Mouse (Mus musculus) lung, embryonic 16.5 days (tissue): ENCODE data around the gene 1700037C18Rik. TPM values are rescaled to one million over a fixed set of nuclear protein-coding genes. Genes with fewer than 3 reads are reported as not detected.

Experiments
- ATAC-seq: fragments of 200-750 bp; cut with Nextera tagmentation; 2 replicates; pipeline ENCODE4 v1.8.0; 2017; ENCODE audit warnings: low read depth, mild to moderate bottlenecking, moderate library complexity
- H3K27ac ChIP-seq: fragments of 300-500 bp; sonication (generic); 2 replicates; pipeline ENCODE4 v1.5.1; 2014; ENCODE audit warnings: mild to moderate bottlenecking, control low read depth, low read length
- H3K27me3 ChIP-seq: fragments of 300-500 bp; sonication (generic); 2 replicates; pipeline ENCODE4 v1.6.1; 2014; ENCODE audit warnings: low read depth, low read length, mixed read lengths; ENCODE audit not compliant: control insufficient read depth, insufficient read depth
- H3K36me3 ChIP-seq: fragments of 300-500 bp; sonication (generic); 2 replicates; pipeline ENCODE4 v1.6.1; 2014; ENCODE audit warnings: low read length; ENCODE audit not compliant: control insufficient read depth, insufficient read depth
- H3K4me1 ChIP-seq: fragments of 300-500 bp; sonication (generic); replicated peaks from 2 replicates; pipeline ENCODE4 v1.6.1; 2014; ENCODE audit warnings: low read length, mixed read lengths; ENCODE audit not compliant: control insufficient read depth, insufficient read depth
- H3K4me2 ChIP-seq: fragments of 300-500 bp; sonication (generic); 2 replicates; pipeline ENCODE4 v1.6.1; 2014; ENCODE audit warnings: low read depth, low read length, control low read depth
- H3K4me3 ChIP-seq: fragments of 300-500 bp; sonication (generic); 2 replicates; pipeline ENCODE4 v1.5.1; 2014; ENCODE audit warnings: mild to moderate bottlenecking, low read length, control low read depth
- H3K9ac ChIP-seq: fragments of 300-500 bp; sonication (generic); 2 replicates; pipeline ENCODE4 v1.6.1; 2014; ENCODE audit warnings: low read length, control low read depth
- H3K9me3 ChIP-seq: fragments of 300-500 bp; sonication (generic); 2 replicates; pipeline ENCODE4 v1.6.1; 2016; ENCODE audit warnings: low read length; ENCODE audit not compliant: control insufficient read depth
- WGBS: fragments of 180-500 bp; shearing (Covaris S2); extraction: QIAGEN DNeasy Blood & Tissue Kit; methylation state at CpG from one replicate; pipeline ENCODE4 v1.1.7; 2014; 5-methylcytosine and 5-hydroxymethylcytosine counted together
- polyA plus RNA-seq: library from polyadenylated mRNA; unstranded; fragments of >200 nt; fragmentation: Nextera tagmentation; extraction: Ambion mirVana; gene quantifications from 2 replicates; pipeline ENCODE4 v1.2.1, GENCODE M21; 2015

1700037C18Rik gene
- polyA plus RNA-seq, 1 experiment from 2014 or later: 9.4 TPM

- WGBS: under 1% methylated on average over 10 of the region's 10 CpGs
- ATAC-seq: peak; percentile 4; the same call in 1 of the 2 replicates
Observed at GRCm38 (mm10) chr16:3885065-3885670, 23.3 kb downstream of the 1700037C18Rik start.

GRCm38 (mm10) chr16:3884201-3885064, 24.1 kb downstream of the 1700037C18Rik start, which contains the start of the genes Zfp597 and Gm20695:
Gene Zfp597, minus strand, starts transcription at chr16:3884561.
Gene Gm20695, plus strand, starts transcription at chr16:3884648.
- peaks cover 4% of the 10 kb centered on the region; the same call in 1 of the 2 replicates for H3K36me3 ChIP-seq
- H3K4me2 ChIP-seq: peak within 1 kb of the TSS; percentile 72
- H3K4me1 ChIP-seq: peaks cover 9% of the 10 kb centered on the region
- WGBS: under 1% methylated on average over 83 of the region's 88 CpGs
- H3K27me3 ChIP-seq: no peaks in the 10 kb centered on the region
- H3K27ac ChIP-seq: peak within 1 kb of the TSS; percentile 95
- H3K9me3 ChIP-seq: no peaks in the 10 kb centered on the region
- peak; percentile 99 for ATAC-seq
- H3K4me3 ChIP-seq: peak within 1 kb of the TSS; percentile 89
- peak within 1 kb of the TSS; percentile 92 for H3K9ac ChIP-seq

More at GRCm38 (mm10) chr16:3885065-3885670, 23.3 kb downstream of the 1700037C18Rik start:
- Histone ChIP-seq H3K9ac (peak overlapping the region; percentile 92), H3K9me3 (no peaks in the 10 kb centered on the region), H3K27ac (peak overlapping the region; percentile 79), H3K27me3 (no peaks in the 10 kb centered on the region), H3K36me3 (peaks cover 2% of the 10 kb centered on the region; the same call in 1 of the 2 replicates), H3K4me2 (peak overlapping the region; percentile 53), H3K4me3 (peak overlapping the region; percentile 89), H3K4me1 (peaks cover 9% of the 10 kb centered on the region)

- Histone ChIP-seq H3K27me3 (no peaks in the 10 kb centered on the region), H3K4me3 (no peak overlapping the region), H3K9me3 (no peaks in the 10 kb centered on the region), H3K4me1 (peaks cover 6% of the 10 kb centered on the region; the same call in 1 of the 2 replicates), H3K4me2 (no peak overlapping the region), H3K27ac (no peak overlapping the region), H3K9ac (no peak overlapping the region), H3K36me3 (0 out of 2 replicates have a peak, but pooled peaks cover 2% of the 10 kb centered on the region)
- WGBS: 95% methylated on average over 4 of the region's 4 CpGs
- no peak for ATAC-seq
Observed at GRCm38 (mm10) chr16:3876346-3876745, 32.1 kb downstream of the 1700037C18Rik start.

GRCm38 (mm10) chr16:3872216-3873047, 36.1 kb downstream of the 1700037C18Rik start, which contains the start of gene Naa60:
Gene Naa60, plus strand, starts transcription at chr16:3872375.
- peak within 1 kb of the TSS; percentile 73 for H3K27ac ChIP-seq
- WGBS: 4% methylated on average over 47 of the region's 47 CpGs
- H3K9ac ChIP-seq: peak within 1 kb of the TSS; percentile 79
- no peaks in the 10 kb centered on the region for H3K9me3 ChIP-seq
- peaks cover 3% of the 10 kb centered on the region; the same call in 1 of the 2 replicates for H3K36me3 ChIP-seq
- peak; percentile 99 for ATAC-seq
- H3K4me2 ChIP-seq: peak within 1 kb of the TSS; percentile 93
- peaks cover 7% of the 10 kb centered on the region; the same call in 1 of the 2 replicates for H3K4me1 ChIP-seq
- H3K27me3 ChIP-seq: no peaks in the 10 kb centered on the region
- H3K4me3 ChIP-seq: peak within 1 kb of the TSS; percentile 75

- 2% methylated on average over 16 of the region's 16 CpGs for WGBS
- Histone ChIP-seq H3K27ac (peak overlapping the region; percentile 73), H3K9ac (peak overlapping the region; percentile 79), H3K27me3 (no peaks in the 10 kb centered on the region), H3K4me1 (peaks cover 7% of the 10 kb centered on the region; the same call in 1 of the 2 replicates), H3K9me3 (no peaks in the 10 kb centered on the region), H3K4me3 (peak overlapping the region; percentile 75), H3K4me2 (peak overlapping the region; percentile 93), H3K36me3 (peaks cover 3% of the 10 kb centered on the region; the same call in 1 of the 2 replicates)
- no peak; the same call in 1 of the 2 replicates for ATAC-seq
Observed at GRCm38 (mm10) chr16:3871815-3872214, 36.7 kb downstream of the 1700037C18Rik start.

GRCm38 (mm10) chr16:3859254-3859653, 49.2 kb downstream of the 1700037C18Rik start:
- ATAC-seq: no peak
- Histone ChIP-seq H3K36me3 (peaks cover 2% of the 10 kb centered on the region; the same call in 1 of the 2 replicates), H3K4me2 (no peak overlapping the region), H3K4me1 (no peaks in the 10 kb centered on the region), H3K9ac (no peak overlapping the region), H3K9me3 (no peaks in the 10 kb centered on the region), H3K4me3 (no peak overlapping the region), H3K27me3 (no peaks in the 10 kb centered on the region), H3K27ac (no peak overlapping the region)
- WGBS: 92% methylated on average over 4 of the region's 4 CpGs

- no peaks in the 10 kb centered on the region for H3K27me3 ChIP-seq
- 0 out of 2 replicates have a peak, but pooled peaks cover 2% of the 10 kb centered on the region for H3K36me3 ChIP-seq
- H3K4me3 ChIP-seq: no peak overlapping the region
- no peak overlapping the region for H3K4me2 ChIP-seq
- H3K9ac ChIP-seq: no peak overlapping the region
- H3K9me3 ChIP-seq: no peaks in the 10 kb centered on the region
- H3K4me1 ChIP-seq: no peaks in the 10 kb centered on the region
- no peak overlapping the region for H3K27ac ChIP-seq
- no peak for ATAC-seq
- WGBS: 74% methylated on average over 1 of the region's 1 CpGs
Observed at GRCm38 (mm10) chr16:3855776-3856175, 52.7 kb downstream of the 1700037C18Rik start.

- no peak overlapping the region for H3K27ac ChIP-seq
- H3K36me3 ChIP-seq: 0 out of 2 replicates have a peak, but pooled peaks cover 2% of the 10 kb centered on the region
- no peak for ATAC-seq
- 65% methylated on average over 11 of the region's 11 CpGs for WGBS
- H3K4me3 ChIP-seq: no peak overlapping the region
- H3K27me3 ChIP-seq: no peaks in the 10 kb centered on the region
- no peak overlapping the region for H3K4me2 ChIP-seq
- H3K4me1 ChIP-seq: no peaks in the 10 kb centered on the region
- H3K9ac ChIP-seq: no peak overlapping the region
- no peaks in the 10 kb centered on the region for H3K9me3 ChIP-seq
Observed at GRCm38 (mm10) chr16:3854437-3855182, 53.9 kb downstream of the 1700037C18Rik start.
